Mouse (Mus musculus): ENCODE measurements around the gene Mvb12b. TPM values are rescaled to one million over a fixed set of nuclear protein-coding genes. Genes with fewer than 3 reads are reported as not detected.

Gene Mvb12b
- total RNA-seq, 2 experiments from 2014 or later: 142 to 149 TPM

DNA sequence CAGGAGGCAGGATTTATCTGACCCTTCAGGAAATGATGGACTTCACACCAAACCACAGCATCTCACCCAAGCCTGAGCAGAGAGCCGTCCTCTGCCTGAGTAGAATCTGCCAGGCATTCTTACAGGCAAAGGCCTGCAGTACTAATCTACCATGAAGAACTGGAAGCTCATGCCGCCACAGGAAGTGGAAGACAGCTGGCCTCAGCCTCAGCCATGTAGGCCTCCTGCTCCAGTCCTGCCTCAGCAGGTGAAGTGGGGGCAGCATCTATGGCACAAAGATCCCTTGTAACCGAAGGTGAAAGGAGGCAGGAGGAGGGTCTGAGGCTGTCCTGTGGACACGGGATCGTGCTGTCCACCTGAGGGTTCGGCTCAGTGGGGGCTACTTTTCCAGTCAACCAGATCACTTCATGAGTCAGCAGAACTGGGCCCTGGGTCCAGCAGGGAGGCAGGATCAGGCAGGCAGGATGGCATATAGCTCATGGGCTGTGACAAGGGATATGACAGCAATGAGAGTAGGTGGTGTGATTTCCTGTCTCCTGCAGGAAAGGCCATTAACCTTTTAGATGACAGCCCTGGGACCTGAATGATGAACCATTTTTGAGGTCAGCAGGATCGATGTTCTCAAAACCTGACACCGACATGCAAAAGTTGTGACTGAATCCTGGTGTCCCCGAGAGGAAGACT lies 69.9 kb downstream of the Mvb12b start:
- intact Hi-C loops (cut with DNase I): no loop called here
- no peak for DNase-seq

DNA sequence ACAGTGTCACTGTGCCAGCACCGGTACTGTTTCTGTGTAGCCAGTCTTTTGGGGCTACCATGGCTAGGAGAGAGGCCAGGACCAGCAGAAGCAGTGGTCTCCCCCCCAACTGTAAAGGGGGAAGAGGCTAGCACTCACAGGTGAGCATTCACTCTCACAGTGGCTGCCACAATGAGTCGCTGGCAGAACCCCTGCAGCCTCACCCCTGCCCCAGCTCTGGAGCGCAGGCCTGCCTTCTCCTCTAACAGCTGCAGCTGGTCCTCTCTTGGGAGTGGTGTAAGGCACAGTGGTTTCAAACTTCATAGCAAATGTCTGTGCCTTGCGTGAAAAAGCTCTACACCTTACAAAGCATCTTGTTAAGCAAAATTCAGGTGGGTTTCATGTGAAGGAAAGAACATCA lies 70.7 kb downstream of the Mvb12b start:
- DNase-seq: no peak
- intact Hi-C loops (cut with DNase I): no loop called here

DNA sequence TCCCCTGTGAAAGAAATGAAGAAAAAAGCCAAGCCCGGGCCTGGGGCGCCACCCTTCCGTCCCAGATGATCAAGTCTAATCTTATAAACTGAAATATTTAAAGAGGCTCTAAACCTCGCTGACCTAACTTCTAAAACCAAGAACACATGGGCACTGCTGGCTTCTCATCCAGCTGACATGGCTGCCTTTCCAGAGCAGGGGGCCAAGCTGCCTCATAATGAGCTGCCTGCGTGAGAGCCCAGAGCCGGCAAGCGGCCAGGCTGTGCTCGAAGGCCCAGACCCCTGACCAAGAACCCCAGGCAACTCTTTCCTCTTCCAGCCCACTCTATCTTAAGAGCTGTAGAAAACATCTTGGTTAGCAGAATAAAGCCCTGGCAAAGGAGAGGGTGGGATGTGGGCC lies 73.2 kb downstream of the Mvb12b start:
- peak; percentile 71 for DNase-seq
- intact Hi-C loops (cut with DNase I): no loop called here

DNA sequence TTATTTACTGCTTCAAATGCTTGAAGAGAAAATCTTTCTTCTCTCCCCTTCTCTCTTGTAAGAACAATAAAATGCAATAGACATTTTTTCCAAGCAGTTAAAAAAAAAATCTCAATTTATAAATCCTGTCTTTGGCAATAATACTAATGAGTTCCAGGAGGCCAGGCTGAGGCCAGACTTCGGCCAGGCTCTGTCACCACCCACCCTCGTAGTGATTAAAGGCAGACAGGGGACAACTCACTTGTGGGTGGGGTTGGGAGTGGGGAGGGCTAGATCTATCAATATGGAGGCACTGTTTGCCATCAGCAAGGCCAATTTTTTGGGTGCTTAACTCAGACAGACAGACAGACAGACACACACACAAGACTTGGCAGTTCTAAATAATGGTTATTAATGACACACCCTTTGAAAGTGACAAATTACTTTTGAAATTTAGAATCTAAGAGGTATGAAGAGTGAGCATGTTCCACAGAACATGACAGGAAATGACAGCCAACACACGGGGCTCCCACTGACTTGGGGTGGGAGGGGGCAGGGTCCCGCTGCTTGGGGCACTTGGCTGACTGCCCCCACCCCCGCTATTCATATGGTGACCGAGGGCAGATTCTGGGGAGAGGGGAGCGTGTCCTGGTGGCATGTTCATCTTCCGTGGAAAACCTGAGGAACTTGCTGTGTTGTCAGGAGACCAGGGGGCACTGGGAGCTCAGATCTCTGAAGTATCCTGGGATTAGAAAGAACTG lies 74.1 kb downstream of the Mvb12b start:
- intact Hi-C loops (cut with DNase I): no loop called here
- DNase-seq: no peak

DNA sequence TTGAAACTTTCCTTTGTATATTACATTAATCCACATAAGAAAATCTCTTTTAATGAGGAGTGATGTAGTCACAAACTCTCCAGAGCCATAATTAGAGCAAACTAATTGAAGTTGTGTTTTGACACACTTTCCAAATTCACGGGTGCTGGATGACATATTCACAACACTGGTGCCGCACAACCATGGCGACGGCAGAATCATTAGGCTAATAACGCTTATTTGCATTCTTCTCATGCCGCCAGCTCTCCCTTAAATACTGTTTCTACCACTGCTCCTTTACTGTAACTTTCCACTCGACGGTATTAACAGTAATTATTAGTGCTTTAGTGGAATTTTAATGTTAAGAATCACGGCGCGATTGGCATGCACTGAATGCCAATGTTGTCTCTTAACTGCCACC lies 74.8 kb downstream of the Mvb12b start:
- DNase-seq: no peak

DNA sequence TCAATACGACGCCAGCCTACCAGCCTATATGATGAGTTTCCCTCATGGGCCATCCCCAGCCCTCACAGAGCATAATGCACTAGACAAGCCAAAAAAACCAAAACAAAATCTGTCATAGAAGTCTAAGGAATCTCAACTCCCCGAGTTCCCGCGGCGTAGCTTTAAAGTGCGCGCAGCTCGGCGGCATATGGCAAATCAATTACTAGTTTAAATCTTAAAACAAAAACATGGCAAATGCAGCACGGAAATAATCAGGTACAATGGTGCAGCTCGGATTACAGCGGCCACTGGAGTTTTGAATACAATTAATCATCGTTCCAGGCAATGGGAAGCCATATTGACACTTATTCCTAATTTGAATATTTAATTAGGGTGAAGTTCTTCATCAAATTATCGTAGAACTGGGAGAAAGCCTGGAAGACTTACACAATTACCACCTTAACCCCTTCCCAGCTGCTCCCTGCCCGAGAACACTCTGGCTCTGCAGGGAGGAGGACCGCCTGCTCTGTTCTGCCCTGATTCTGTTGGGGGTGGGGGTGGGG lies 76.3 kb downstream of the Mvb12b start:
- intact Hi-C loops (cut with DNase I): no loop called here
- DNase-seq: no peak

More for the DNA sequence above, 74.8 kb downstream of the Mvb12b start:
- intact Hi-C loops (cut with DNase I): no loop called here

DNA sequence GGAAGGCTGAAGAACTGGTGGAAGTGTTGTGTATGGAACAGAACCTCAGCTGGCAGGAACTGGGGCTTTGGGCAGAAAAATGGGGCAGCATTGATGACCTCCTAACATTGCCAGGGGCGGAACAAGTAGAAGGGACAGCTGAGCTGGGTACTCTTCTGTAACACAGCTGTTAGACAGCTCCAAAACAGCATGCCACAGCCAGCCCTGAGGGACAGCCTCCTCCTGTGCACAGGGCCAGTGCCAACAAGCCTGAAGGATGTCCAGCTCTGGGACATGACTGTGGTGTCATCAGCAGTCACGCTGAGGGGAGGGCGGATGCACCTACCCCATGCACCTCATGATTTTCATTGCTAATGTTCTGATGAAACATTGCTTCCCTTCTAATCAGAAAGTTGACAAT lies 78.7 kb downstream of the Mvb12b start:
- intact Hi-C loops (cut with DNase I): no loop called here
- no peak for DNase-seq

DNA sequence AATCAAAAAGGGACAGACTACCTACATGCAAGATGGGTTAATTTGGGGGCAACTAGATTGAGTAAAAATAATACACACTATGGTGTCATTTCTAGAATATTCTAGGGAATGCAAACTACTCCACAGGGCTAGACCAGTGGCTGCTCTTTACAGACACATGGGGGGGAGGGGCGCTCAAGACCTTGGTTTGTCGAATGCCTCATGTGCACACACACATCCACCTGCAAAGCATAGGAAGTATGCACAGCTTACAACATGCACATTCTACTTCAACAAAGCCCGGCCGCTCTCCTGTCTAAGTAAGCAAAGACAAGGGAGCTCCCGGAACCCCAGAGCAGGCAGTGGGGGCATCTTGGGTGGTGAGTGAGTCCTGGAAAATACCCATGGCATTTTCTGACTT lies 79.7 kb downstream of the Mvb12b start:
- DNase-seq: no peak
- intact Hi-C loops (cut with DNase I): no loop called here

DNA sequence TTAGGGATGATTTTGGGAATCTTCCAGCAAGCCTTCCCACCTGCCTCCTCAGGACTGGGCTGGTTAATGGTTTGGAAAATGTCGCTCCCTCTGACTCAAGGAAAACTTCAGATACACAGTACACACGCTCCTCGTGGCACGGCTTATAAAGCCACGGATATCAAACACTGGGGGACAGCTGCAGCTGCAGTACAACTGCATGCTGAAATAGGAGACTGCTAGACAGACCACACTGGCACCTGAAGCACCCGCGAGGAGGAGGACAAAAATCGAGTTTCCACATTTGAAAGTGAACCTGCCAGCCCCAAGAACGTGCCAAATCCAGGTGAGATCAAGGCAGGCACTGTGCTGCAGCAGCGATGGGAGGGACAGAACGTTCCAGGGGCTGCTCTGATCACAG lies 82.1 kb downstream of the Mvb12b start:
- no peak for DNase-seq
- intact Hi-C loops (cut with DNase I): no loop called here

DNA sequence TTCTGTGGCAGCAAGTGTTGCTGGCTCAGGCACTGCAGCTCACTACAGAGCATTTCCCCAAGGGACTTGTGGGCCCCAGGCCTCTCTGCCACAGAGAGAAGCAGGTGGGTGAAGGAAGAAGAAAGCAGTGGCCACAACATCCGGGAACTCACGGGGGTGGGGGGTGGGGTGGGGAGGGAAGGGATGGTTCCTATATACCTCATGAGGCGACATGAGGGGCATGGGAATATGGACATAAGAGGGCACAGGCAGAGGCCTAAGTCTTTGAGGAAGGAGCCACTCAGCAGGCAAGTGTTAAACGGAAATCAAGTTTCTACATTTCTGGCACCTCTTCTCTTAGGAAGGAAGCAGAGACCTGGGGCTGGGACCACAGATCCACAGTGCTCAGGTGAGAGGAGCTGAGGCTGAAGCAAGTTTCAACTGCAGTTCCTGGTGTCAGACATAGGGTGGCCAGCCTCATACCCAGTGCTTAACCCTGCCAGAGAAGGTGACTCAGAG lies 84.0 kb downstream of the Mvb12b start:
- intact Hi-C loops (cut with DNase I): no loop called here

DNA sequence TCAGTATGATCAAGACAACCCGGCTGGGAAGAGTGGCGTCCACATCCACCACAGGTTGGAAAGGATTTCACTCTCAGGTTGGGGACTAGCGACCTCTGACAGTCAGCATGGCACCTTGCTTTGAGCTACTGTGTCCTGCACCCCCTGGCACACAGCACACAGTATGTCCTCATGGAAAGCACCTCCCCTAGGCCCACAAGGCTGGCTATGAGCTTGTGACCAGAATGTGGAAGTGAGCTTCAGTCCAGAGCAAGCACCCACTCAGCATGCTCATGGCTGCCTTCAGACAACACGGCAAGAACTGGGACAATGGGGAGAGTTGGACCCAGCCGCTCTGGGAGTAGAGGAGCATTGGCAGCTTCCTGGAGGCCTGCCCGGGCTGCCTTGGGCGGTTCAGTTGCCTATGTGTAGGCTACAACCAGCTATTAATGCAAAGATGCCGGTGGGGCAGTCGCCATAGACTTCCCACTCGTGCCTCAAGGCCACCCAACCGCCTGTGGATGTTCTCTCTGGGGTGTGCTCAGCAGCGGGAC lies 84.6 kb downstream of the Mvb12b start:
- DNase-seq: no peak
- intact Hi-C loops (cut with DNase I): no loop called here

More for the DNA sequence above, 84.0 kb downstream of the Mvb12b start:
- no peak for DNase-seq

DNA sequence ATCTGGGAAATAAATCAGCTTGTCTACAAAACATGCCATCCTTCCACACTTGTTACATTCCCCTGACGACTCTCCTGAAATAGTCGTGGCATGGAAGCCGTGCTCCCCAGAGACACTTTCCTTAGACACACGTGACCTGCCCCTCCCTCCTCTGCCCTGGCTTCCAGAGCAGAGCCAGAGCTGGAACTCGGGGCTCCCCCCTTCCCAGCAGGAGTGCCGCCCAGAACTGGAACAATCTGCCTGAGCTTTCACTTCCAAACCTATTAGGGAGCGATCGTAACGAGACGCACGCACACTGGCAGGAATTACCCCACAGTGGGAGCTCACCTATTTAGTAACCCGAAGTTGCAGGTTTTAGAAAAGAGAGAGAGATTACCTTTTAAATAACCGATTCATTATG lies 86.0 kb downstream of the Mvb12b start:
- intact Hi-C loops (cut with DNase I): no loop called here
- no peak for DNase-seq

DNA sequence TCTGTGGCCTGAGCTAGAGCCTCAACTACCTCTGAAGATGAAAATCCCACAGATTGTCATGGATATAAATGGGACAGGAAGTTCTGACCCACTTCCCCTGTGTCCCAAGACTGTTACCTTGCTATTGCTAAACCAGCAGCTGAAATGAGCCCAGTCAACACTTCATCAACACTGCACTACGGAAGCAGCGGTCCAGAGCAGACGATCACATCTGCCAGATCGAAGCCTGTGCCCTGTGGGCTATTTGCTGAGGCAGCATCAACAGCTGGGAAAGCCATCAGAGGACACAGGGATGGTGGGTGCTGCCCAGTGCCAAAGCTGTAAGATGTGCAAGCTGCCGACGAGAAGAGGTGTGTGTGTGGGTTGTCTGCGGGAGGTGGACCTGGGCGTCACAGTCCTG lies 86.4 kb downstream of the Mvb12b start:
- intact Hi-C loops (cut with DNase I): no loop called here
- DNase-seq: no peak

DNA sequence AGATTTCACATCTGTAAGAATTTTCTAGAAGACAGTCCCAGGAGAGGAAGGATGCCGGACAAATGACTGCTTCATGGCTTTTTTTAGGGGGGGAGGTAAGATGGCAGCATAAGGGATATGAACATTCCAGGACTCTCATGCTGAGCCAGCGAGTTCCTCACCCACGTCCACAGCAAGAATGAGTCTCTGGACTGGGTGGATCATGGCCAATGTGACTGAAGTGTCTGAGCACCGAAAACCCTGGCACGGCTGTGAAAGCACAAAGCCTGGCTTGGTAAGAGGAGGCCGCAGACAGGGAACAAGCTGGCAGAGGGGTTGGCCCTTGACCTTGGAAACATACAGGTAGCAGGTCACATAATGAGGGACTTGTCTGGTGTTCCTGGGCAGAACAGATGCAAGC lies 87.5 kb downstream of the Mvb12b start:
- DNase-seq: no peak
- intact Hi-C loops (cut with DNase I): no loop called here

DNA sequence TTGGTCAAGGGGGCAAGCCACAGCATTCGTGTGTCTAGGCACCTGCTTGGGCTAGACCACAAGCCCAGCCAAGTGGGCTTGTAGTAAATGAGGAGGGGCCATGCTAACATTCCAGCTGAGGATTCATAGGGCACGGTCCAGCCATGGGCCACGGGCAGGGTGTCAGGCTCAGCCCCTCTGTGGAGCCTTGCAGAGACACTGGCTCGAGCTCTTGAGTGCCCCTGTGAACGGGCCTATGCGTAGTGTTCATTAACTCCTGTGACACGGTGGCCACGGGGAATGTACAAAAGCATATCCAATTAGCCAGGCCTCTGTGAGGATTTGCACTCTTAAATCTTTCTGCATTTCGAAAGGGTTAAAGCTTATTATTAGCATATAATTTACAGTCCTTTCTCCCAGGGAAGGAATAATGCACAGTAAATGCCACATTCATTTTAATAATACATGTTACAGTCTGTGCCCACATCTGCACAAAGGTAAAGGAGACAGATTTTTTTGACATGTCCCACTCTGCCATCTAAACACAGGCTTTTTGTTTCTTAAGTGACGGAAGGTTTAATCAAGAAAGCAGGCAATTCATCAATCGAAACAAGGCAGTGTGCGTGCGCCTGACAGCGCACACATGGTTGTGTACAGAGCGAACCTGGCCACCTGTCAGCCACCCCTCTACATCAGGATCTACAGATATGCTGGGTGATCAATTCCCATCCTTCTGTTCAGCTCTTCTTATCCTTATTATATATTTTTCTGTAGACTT lies 91.9 kb downstream of the Mvb12b start:
- DNase-seq: no peak
- intact Hi-C loops (cut with DNase I): no loop called here

DNA sequence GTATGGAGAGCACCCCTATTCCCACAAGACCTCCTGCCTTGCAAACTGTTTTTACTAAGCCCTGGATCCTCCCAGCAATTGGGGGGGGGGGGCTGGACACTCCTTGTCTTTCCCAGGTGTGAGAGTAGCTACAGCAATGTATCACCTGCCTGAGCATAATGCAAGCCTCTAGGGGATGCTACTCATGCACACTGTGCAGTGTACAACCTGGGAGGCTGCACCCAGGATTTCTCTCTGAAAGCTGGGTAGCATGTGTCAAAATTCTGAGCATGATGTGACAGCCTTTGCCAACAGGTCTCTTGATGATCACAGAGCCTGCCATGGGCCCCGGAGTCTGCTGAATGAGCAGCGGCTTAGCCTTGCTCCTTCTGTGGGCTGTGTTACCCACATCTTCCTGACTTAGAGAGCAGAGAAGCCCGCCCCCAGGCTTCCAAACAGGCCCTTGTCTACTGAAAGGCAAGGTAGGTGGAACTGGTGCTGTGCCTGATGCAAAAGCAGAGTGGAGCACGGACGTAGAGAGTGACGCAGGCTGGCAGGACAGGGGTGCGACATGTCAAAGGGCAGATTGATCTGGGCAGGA lies 92.7 kb downstream of the Mvb12b start:
- intact Hi-C loops (cut with DNase I): no loop called here
- DNase-seq: no peak

DNA sequence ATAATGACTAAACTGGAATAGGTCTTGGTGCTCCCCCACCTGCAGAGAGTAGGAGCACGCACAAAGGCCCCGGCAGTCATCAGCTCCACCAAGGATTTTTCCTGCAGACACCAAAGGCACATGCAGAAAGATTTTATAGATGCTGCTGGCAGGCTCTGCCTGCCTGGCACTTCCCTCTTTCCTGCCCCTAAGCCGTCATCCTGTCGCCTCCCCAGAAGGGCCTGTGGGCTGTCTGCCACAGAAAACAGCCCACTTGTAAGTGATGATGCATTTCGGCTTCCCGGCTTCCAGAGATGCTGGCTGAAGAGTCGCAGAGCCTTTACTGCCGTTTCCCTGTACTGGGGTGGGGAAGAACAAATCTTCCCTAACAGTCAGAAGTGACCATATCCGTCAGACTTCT lies 93.3 kb downstream of the Mvb12b start:
- peak; percentile 53 for DNase-seq
- intact Hi-C loops (cut with DNase I): no loop called here

DNA sequence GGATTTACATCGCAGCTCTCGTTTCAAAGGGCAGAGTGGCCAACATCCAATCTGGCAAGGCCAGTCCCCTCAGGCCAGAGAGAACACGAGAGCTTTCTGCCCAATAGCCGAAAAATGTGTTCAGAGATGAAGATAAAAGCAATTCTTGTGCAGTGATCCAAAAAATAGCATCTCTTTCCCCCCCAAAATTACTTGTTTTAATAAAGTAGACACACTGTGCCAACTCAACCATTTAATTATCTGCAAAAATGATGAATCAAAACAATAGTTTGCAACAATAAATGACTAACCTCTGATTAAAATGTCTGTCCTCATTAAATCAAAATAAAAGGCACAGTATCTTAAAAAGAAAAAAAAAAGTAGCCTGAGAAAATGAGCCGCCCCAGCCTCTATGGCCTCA lies 97.4 kb downstream of the Mvb12b start:
- intact Hi-C loops (cut with DNase I): no loop called here
- no peak for DNase-seq

DNA sequence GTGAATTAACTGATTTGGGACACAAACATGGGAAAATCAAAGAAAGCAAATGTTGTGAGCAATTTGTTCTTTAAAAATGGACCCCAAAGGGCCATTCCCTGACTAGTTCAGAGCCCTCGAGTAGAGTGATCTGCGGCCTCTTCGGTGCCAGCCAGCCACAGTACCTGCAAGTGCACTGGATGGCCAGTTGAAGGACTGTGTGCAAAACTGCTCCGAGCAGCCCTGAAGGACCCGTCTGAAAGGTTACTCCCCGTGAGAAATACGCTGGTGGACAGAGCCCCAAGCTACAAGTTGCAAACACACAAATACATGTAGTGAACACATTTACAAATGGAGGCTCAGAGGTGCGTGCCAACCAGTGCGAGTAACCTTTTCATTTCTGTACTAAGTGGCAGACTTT lies 98.0 kb downstream of the Mvb12b start:
- intact Hi-C loops (cut with DNase I): no loop called here
- DNase-seq: no peak

DNA sequence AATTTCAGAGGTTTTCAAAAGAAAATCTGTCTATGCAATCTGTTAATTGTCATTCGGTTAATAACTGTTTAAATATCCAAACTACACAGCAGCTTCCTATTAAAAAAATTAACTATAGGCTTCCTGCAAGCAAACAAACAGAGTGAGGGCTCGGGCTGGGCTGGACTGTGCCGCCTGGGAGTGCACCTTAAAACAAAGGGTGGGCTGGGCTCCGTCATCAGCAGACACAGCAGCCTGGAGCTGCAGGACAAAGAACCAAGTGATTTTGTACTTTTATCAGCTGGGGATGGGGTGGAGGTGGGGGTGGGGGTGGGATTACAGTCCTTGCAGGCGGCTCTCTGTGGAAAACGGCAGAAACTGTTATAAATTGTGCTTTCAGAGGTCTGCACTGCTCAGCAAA lies 98.5 kb downstream of the Mvb12b start:
- intact Hi-C loops (cut with DNase I): no loop called here

DNA sequence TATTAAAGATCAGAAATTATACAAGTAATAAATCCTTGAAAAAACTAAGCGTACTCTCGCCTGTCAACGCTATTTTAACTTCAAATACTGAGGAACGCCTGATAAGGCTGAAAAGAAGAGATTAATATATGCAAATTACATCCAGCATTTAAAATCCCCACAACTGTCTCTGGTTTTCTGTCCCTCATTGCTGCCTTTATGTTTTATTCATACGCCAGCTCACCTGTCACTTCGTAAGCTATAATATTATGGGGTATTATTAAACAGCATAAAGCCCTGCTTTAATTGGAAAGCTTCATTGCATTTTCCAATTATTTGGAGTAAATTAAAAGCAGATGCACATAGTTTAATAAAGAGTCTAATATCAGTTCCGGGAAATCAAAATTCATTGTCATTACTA lies 98.9 kb downstream of the Mvb12b start:
- no peak for DNase-seq
- intact Hi-C loops (cut with DNase I): no loop called here

More for the DNA sequence above, 98.5 kb downstream of the Mvb12b start:
- no peak for DNase-seq

Data from left cerebral cortex, postnatal 4 days (tissue).